Mouse (Mus musculus) heart, embryonic 12.5 days (tissue): ENCODE measurements at regions not wholly inside any gene's neighbourhood (a gene's known extent, or its start where the extent isn't known, plus 50 kb on each side); places are given as distances from the start of the nearest gene placed in this dataset.

Experiments
- ATAC-seq: fragments of 200-750 bp; cut with Nextera tagmentation; 2 replicates; pipeline ENCODE4 v1.8.0; 2017; ENCODE audit warnings: moderate TSS enrichment, moderate library complexity; ENCODE audit not compliant: insufficient number of reproducible peaks, low FRiP score
- H3K27ac ChIP-seq: fragments of 300-500 bp; sonication (generic); 2 replicates; pipeline ENCODE4 v1.5.1; 2016; ENCODE audit warnings: mild to moderate bottlenecking, moderate library complexity; ENCODE audit not compliant: poor library complexity, severe bottlenecking
- H3K27me3 ChIP-seq: fragments of 300-500 bp; sonication (generic); replicated peaks from 2 replicates; pipeline ENCODE4 v1.6.1; 2016; ENCODE audit warnings: mild to moderate bottlenecking, moderate library complexity
- H3K36me3 ChIP-seq: fragments of 300-500 bp; sonication (generic); 2 replicates; pipeline ENCODE4 v1.6.1; 2016; ENCODE audit warnings: mild to moderate bottlenecking, moderate library complexity
- H3K4me1 ChIP-seq: fragments of 300-500 bp; sonication (generic); replicated peaks from 2 replicates; pipeline ENCODE4 v1.6.1; 2016; ENCODE audit warnings: mild to moderate bottlenecking
- H3K4me2 ChIP-seq: fragments of 300-500 bp; sonication (generic); 2 replicates; pipeline ENCODE4 v1.6.1; 2016; ENCODE audit warnings: mild to moderate bottlenecking, moderate library complexity
- H3K4me3 ChIP-seq: fragments of 300-500 bp; sonication (generic); 2 replicates; pipeline ENCODE4 v1.5.1; 2016; ENCODE audit warnings: mild to moderate bottlenecking
- H3K9ac ChIP-seq: fragments of 300-500 bp; sonication (generic); 2 replicates; pipeline ENCODE4 v1.6.1; 2016; ENCODE audit warnings: mild to moderate bottlenecking, moderate library complexity
- H3K9me3 ChIP-seq: fragments of 300-500 bp; sonication (generic); replicated peaks from 2 replicates; pipeline ENCODE4 v1.6.1; 2016; ENCODE audit warnings: mild to moderate bottlenecking, moderate library complexity
- WGBS: fragments of 180-500 bp; shearing (Covaris S2); methylation state at CpG from one replicate; pipeline ENCODE4 v1.1.7; 2016; 5-methylcytosine and 5-hydroxymethylcytosine counted together

- peaks cover 7% of the 10 kb centered on the region; the same call in 1 of the 2 replicates for H3K4me1 ChIP-seq
- H3K27me3 ChIP-seq = no peaks in the 10 kb centered on the region
- no peaks in the 10 kb centered on the region for H3K9me3 ChIP-seq
- 84% methylated on average over 21 of the region's 21 CpGs for WGBS
- no peak overlapping the region for H3K27ac ChIP-seq
- ATAC-seq = no peak
- H3K9ac ChIP-seq = no peak overlapping the region
- no peak overlapping the region for H3K4me3 ChIP-seq
- H3K4me2 ChIP-seq = no peak overlapping the region
- no peaks in the 10 kb centered on the region for H3K36me3 ChIP-seq
Observed at GRCm38 (mm10) chr13:44558491-44559177, 170.6 kb upstream of the Jarid2 start.

GRCm38 (mm10) chr13:44559178-44559565 is 170.1 kb upstream of the Jarid2 start:
- Histone ChIP-seq H3K9ac (no peak overlapping the region), H3K9me3 (no peaks in the 10 kb centered on the region), H3K4me2 (no peak overlapping the region), H3K36me3 (no peaks in the 10 kb centered on the region), H3K27ac (no peak overlapping the region), H3K4me3 (no peak overlapping the region), H3K4me1 (peaks cover 7% of the 10 kb centered on the region; the same call in 1 of the 2 replicates), H3K27me3 (no peaks in the 10 kb centered on the region)
- WGBS = 83% methylated on average over 6 of the region's 6 CpGs
- ATAC-seq = no peak

GRCm38 (mm10) chr13:44559706-44560105 is 169.6 kb upstream of the Jarid2 start:
- 25% methylated on average over 2 of the region's 2 CpGs for WGBS
- Histone ChIP-seq H3K4me3 (no peak overlapping the region), H3K27me3 (no peaks in the 10 kb centered on the region), H3K9me3 (no peaks in the 10 kb centered on the region), H3K27ac (no peak overlapping the region), H3K9ac (no peak overlapping the region), H3K36me3 (no peaks in the 10 kb centered on the region), H3K4me2 (no peak overlapping the region), H3K4me1 (peaks cover 7% of the 10 kb centered on the region; the same call in 1 of the 2 replicates)
- no peak for ATAC-seq

- no peaks in the 10 kb centered on the region for H3K36me3 ChIP-seq
- H3K9me3 ChIP-seq = no peaks in the 10 kb centered on the region
- peaks cover 9% of the 10 kb centered on the region; the same call in 1 of the 2 replicates for H3K4me1 ChIP-seq
- H3K27me3 ChIP-seq = no peaks in the 10 kb centered on the region
- ATAC-seq = no peak
- H3K9ac ChIP-seq = no peak overlapping the region
- no peak overlapping the region for H3K4me2 ChIP-seq
- 69% methylated on average over 11 of the region's 11 CpGs for WGBS
- H3K4me3 ChIP-seq = no peak overlapping the region
- H3K27ac ChIP-seq = no peak overlapping the region
Observed at GRCm38 (mm10) chr13:44564705-44565104, 164.6 kb upstream of the Jarid2 start.

GRCm38 (mm10) chr13:44567696-44568095 is 161.6 kb upstream of the Jarid2 start:
- H3K4me3 ChIP-seq = no peak overlapping the region
- H3K9ac ChIP-seq = no peak overlapping the region
- no peak overlapping the region for H3K4me2 ChIP-seq
- ATAC-seq = no peak
- H3K27ac ChIP-seq = no peak overlapping the region
- H3K4me1 ChIP-seq = 0 out of 2 replicates have a peak, but pooled peaks cover 7% of the 10 kb centered on the region
- no peaks in the 10 kb centered on the region for H3K27me3 ChIP-seq
- H3K9me3 ChIP-seq = peaks cover 4% of the 10 kb centered on the region; the same call in 1 of the 2 replicates
- H3K36me3 ChIP-seq = no peaks in the 10 kb centered on the region
- 51% methylated on average over 2 of the region's 2 CpGs for WGBS

- H3K4me3 ChIP-seq = no peak overlapping the region
Observed at GRCm38 (mm10) chr13:44569241-44569778, 160.0 kb upstream of the Jarid2 start.

GRCm38 (mm10) chr13:44573463-44573862 is 155.8 kb upstream of the Jarid2 start:
- Histone ChIP-seq H3K4me2 (no peak overlapping the region), H3K27ac (no peak overlapping the region), H3K9me3 (peaks cover 4% of the 10 kb centered on the region; the same call in 1 of the 2 replicates), H3K9ac (no peak overlapping the region), H3K4me3 (no peak overlapping the region), H3K4me1 (no peaks in the 10 kb centered on the region), H3K36me3 (no peaks in the 10 kb centered on the region), H3K27me3 (no peaks in the 10 kb centered on the region)
- ATAC-seq = no peak
- 23% methylated on average over 7 of the region's 7 CpGs for WGBS

More at GRCm38 (mm10) chr13:44569241-44569778, 160.0 kb upstream of the Jarid2 start:
- no peaks in the 10 kb centered on the region for H3K27me3 ChIP-seq
- no peaks in the 10 kb centered on the region for H3K36me3 ChIP-seq
- H3K9ac ChIP-seq = no peak overlapping the region
- H3K4me1 ChIP-seq = 0 out of 2 replicates have a peak, but pooled peaks cover 7% of the 10 kb centered on the region
- peaks cover 4% of the 10 kb centered on the region; the same call in 1 of the 2 replicates for H3K9me3 ChIP-seq
- WGBS = 65% methylated on average over 3 of the region's 3 CpGs
- ATAC-seq = no peak
- H3K27ac ChIP-seq = no peak overlapping the region
- H3K4me2 ChIP-seq = no peak overlapping the region

GRCm38 (mm10) chr13:44579215-44579614 is 150.1 kb upstream of the Jarid2 start:
- no peak for ATAC-seq
- WGBS = 94% methylated on average over 5 of the region's 5 CpGs
- Histone ChIP-seq H3K4me2 (no peak overlapping the region), H3K36me3 (no peaks in the 10 kb centered on the region), H3K9me3 (peaks cover 5% of the 10 kb centered on the region; the same call in 1 of the 2 replicates), H3K27ac (no peak overlapping the region), H3K4me3 (no peak overlapping the region), H3K4me1 (peaks cover 38% of the 10 kb centered on the region), H3K27me3 (no peaks in the 10 kb centered on the region), H3K9ac (no peak overlapping the region)

GRCm38 (mm10) chr13:44580156-44580736 is 149.0 kb upstream of the Jarid2 start:
- no peaks in the 10 kb centered on the region for H3K27me3 ChIP-seq
- H3K9me3 ChIP-seq = peaks cover 5% of the 10 kb centered on the region; the same call in 1 of the 2 replicates
- no peak overlapping the region for H3K4me3 ChIP-seq
- 0 out of 2 replicates have a peak overlapping the region, but pooled peaks have one; percentile 69 for H3K27ac ChIP-seq
- H3K36me3 ChIP-seq = no peaks in the 10 kb centered on the region
- no peak for ATAC-seq
- H3K4me1 ChIP-seq = peaks cover 47% of the 10 kb centered on the region
- H3K9ac ChIP-seq = no peak overlapping the region
- WGBS = 61% methylated on average over 15 of the region's 15 CpGs
- H3K4me2 ChIP-seq = 0 out of 2 replicates have a peak overlapping the region, but pooled peaks have one; percentile 18

- WGBS = 46% methylated on average over 9 of the region's 9 CpGs
- Histone ChIP-seq H3K4me1 (peaks cover 47% of the 10 kb centered on the region), H3K36me3 (no peaks in the 10 kb centered on the region), H3K9ac (no peak overlapping the region), H3K27ac (peak overlapping the region; percentile 69), H3K4me3 (no peak overlapping the region), H3K9me3 (peaks cover 5% of the 10 kb centered on the region; the same call in 1 of the 2 replicates), H3K27me3 (no peaks in the 10 kb centered on the region), H3K4me2 (0 out of 2 replicates have a peak overlapping the region, but pooled peaks have one; percentile 18)
- no peak for ATAC-seq
Observed at GRCm38 (mm10) chr13:44580767-44581166, 148.5 kb upstream of the Jarid2 start.
